Mouse (Mus musculus) layer of hippocampus, adult 6 months (tissue): ENCODE measurements around the gene Vmn2r46. TPM values are rescaled to one million over a fixed set of nuclear protein-coding genes. Genes with fewer than 3 reads are reported as not detected.

ENCODE experiments used
- long read RNA-seq, 2 experiments: library from polyadenylated mRNA; unstranded; transcript quantifications; one replicate each; pipeline ENCODE4 v2.0.0; 2019 to 2020
- polyA plus RNA-seq: library from polyadenylated mRNA; unstranded; fragments of <200 nt; fragmentation: Nextera tagmentation; gene quantifications from 2 replicates; pipeline ENCODE4 v1.2.3, GENCODE M21; 2021

Vmn2r46 gene
- not detected in 2 replicates for polyA plus RNA-seq
- long read RNA-seq, experiment 1: 0 reads
- long read RNA-seq, experiment 2: 0 reads

DNA sequence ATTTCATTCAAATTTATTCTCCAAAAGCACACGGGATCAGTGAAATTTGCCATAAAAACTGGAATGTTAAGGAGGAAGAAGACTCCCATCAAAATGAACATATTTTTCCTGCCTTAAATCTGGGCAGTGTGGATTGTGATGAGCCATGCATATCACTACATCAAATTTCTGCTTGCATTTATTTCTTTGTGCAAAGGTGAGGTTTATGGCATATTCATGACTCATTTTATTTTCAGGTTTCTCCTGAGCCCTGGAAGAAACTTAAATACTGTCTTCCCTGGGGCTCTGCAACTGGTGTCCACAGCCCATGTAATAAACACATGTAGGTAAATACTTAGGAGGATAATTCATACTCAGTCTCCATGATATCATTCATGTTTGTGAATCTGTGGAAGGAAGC lies at the start of gene Vmn2r46:
Gene Vmn2r46 (minus strand): TSS at position 101 of the 400 bp plus-strand sequence.

Other genes with a start within 250 kb of the Vmn2r46 start
- not detected in 2 replicates for gene Vmn2r47, start 70.8 kb upstream of the Vmn2r46 start, polyA plus RNA-seq
- gene Vmn2r48, start 183.0 kb upstream of the Vmn2r46 start, polyA plus RNA-seq: not detected in 2 replicates
- not detected in 2 replicates for gene Vmn2r49, start 221.7 kb upstream of the Vmn2r46 start, polyA plus RNA-seq